Mouse (Mus musculus): ENCODE measurements around the gene Shd.

DNA sequence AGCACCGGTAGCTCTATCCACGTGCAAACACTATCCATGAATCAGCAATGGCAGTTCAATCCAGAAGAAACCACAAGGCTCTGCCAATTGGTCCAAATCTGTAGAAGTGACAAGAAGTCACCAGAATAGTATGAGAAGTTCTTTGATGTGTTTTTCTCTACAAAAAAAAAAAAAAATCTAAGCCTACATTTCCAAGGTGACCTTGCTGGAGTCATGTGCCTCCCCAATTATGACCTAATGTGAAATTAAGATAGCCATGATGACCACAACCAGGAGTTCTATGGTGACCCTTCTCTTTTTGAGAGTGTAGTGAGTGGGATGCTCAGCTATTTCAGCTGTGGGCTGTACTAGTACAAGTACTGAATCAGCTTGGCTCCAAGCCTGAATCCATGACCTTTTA is 20.9 kb upstream of the Shd start, which contains the start of gene Zfp119b:
- TF ChIP-seq BHLHE40 (IDR thresholded peaks at IDR 0.05; ENCODE audit: borderline replicate concordance, low read depth, low read length) (no peak), POLR2A (IDR thresholded peaks at IDR 0.05; ENCODE audit: control insufficient read depth in 1 of 2, insufficient read depth in 1 of 2, low read depth in 1 of 2, low read length in 2 of 2, poor library complexity in 1 of 2) (no peak), NELFE (IDR thresholded peaks at IDR 0.05; ENCODE audit: low read depth, low read length) (no peak), CTCF (IDR thresholded peaks at IDR 0.05 in 2 of 3, conservative IDR thresholded peaks at IDR 0.05 in 1 of 3; ENCODE audit: control insufficient read depth in 1 of 3, insufficient read depth in 1 of 3, low read depth in 2 of 3, low read length in 3 of 3, poor library complexity in 1 of 3, severe bottlenecking in 1 of 3) (no peak)
